Mouse (Mus musculus): Measurements from ENCODE around the gene Ugdh.
A peak's percentile ranks its signal among the peaks of the same experiment; 100 is the strongest.
"Not testable (repeated sequence)": the region's sequence is repeated elsewhere in the genome, so short reads cannot be mapped to it uniquely, and the experiment has no call there.

Ugdh gene

DNA sequence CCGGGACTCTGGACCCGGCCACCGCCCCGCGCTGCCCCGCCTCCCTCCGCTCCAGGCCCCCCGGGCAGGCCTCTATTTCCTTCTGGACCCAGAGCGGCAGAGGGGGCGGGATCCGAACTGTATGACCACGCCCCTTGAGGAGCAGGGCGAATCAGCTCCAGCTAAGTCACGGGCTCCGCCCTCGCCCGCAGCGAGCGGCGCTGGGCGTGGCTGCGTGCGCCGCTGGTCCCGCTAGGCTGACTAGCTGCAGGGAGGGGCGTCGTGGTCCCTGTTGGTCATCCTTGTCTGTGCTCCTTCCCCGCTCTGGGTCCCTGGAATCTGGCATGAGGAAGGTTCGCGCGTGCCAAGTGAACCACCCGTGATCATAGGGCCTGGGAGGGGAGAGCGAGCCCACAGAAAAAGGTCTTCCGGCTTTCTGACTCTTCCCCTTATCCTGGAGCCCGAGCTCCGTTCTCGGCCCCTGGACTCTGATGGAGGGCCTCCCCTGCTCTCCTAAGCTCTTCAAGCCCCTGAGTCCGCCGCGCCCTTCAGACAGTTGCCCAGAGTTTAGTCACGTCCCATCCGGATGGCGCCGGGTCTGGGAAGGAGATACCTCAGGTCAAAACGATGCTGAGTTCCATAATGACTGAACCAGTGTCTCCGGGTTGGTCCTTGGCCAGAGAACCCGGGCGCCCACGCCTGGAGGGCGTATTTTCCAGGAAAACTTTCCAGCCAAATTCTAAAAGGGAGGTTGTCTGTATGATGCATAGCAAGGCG lies at the start of gene Ugdh:
Gene Ugdh, minus strand, starts transcription at position 144 of the 756 bp plus-strand sequence.
- peak; percentile 85 for DNase-seq (ENCODE audit: extremely low read depth, low read depth)

GRCm38 (mm10) chr5:65482996-65483395 lies 47.2 kb upstream of the Ugdh start:
- DNase-seq (ENCODE audit: extremely low read depth, low read depth) = no peak

DNA sequence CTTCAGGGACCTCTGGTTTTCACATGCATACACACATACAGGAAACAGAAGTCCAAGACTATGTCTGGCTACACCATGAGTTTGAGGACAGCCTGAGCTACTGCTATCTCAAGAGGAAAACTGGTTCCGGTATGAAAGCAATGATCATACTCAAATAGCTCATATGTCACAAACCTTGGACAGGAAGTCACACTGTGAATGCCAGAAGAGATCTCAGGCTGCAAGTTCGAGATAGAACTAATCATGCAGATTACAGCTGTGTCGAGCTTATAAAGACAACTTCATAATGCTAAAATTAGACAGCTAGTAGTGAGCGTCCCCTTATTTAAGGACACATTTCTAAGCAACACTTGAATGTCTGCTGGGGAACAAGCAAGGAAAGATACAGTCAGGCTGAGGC lies 44.8 kb upstream of the Ugdh start:
- peak; percentile 92 for DNase-seq (ENCODE audit: extremely low read depth, low read depth)

- no peak for DNase-seq (ENCODE audit: extremely low read depth, low read depth)
These were observed 44.1 kb upstream of the Ugdh start for GRCm38 (mm10) chr5:65479681-65480445.

GRCm38 (mm10) chr5:65478224-65478623 lies 42.5 kb upstream of the Ugdh start:
- DNase-seq (ENCODE audit: extremely low read depth, low read depth) = no peak

DNA sequence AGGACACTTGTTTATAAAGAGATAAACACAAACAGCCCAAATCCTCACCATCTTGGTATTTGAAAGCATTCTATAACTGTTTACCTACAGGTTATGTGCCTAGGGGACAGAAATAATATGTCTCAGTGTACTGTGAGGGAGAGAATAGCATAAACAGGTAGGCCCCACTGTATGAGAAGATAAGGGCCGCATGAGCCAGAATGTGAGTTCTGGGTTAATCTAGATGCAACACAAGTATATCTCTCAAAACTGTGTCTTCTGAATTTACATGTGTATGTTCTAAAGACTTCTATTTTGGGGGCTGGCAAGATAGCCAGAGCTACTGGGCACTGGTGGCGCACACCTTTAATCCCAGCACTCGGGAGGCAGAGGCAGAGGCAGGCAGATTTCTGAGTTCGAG lies 41.0 kb upstream of the Ugdh start:
- not testable (repeated sequence) for DNase-seq (ENCODE audit: extremely low read depth, low read depth)

DNA sequence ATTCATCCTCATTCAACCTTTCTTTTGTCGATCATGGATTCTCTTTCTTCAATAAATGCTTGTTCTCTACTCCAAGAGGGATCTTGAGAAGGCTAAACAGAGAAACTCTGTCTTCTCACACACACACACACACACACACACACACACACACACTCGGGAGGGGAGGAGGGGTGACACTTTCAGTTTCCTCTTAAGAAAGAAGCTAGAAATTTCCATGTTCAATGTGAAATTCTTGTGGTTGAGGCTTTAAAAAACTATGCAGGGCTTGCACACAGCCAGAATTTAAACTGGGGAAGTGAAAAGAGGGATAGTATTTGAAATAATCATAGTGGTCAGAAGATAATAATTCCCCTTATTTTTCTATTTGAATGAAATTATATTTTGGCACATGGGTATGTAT lies 40.1 kb upstream of the Ugdh start:
- DNase-seq (ENCODE audit: extremely low read depth, low read depth) = no peak

DNA sequence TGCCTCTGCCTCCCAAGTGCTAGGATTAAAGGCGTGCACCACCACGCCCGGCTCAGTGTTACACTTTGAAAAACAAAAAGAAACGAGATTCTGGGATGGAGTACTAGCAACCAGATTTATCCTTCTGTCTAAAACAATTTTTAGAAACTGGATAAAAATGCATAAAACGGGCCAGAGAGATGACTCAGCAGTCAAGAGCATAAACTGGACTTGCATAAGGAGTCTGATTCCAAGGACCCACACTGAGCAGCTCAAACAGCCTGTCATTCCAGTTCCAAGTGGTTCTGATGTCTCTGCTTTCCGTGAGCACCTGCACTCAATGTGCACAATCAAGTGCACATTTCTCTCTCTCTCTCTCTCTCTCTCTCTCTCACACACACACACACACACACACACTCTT lies 34.0 kb upstream of the Ugdh start:
- no peak for DNase-seq (ENCODE audit: extremely low read depth, low read depth)

- DNase-seq (ENCODE audit: extremely low read depth, low read depth) = peak; percentile 26
These were observed 31.2 kb upstream of the Ugdh start for GRCm38 (mm10) chr5:65466911-65467310.

DNA sequence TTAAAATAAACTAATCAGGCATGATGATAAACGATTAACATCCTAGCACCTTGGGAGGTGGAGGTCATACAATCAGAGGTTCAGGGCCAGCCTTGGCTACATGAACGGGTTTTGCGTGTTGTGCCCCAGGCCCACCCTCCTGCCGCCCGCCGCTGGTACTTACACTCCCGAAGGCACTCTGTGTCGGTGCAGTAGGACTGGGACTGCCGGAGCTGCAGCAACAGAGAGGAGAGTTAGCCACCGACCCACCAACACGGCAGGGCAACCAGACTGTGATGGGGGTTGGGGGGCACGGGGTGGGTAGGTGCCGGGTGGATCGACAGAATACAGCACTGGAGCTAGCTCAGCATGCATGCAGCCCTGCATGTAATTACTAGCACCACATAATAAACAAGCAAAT lies 24.6 kb upstream of the Ugdh start:
- no peak for DNase-seq (ENCODE audit: extremely low read depth, low read depth)

DNA sequence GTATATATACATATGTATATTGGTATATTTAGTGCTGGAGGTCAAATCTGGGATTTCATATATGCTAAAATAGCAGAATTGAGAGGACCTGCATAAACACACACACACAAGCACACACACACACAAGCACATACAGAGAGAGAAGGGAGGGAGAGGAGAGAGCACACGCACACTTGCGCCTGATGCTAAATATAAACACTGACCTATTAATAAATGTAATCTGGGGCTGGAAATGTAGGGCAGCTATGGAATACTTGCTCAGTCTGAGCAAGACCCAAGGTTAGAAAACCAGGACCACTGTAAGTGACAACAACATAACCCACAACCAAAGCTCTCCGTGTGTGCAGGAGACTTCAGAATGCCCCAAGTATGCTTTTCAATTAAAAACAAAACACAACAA lies 23.7 kb upstream of the Ugdh start:
- no peak for DNase-seq (ENCODE audit: extremely low read depth, low read depth)

- DNase-seq (ENCODE audit: extremely low read depth, low read depth) = no peak
These were observed 22.1 kb upstream of the Ugdh start for GRCm38 (mm10) chr5:65457846-65458245.

GRCm38 (mm10) chr5:65457086-65457827 lies 21.5 kb upstream of the Ugdh start:
- no peak for DNase-seq (ENCODE audit: extremely low read depth, low read depth)

DNA sequence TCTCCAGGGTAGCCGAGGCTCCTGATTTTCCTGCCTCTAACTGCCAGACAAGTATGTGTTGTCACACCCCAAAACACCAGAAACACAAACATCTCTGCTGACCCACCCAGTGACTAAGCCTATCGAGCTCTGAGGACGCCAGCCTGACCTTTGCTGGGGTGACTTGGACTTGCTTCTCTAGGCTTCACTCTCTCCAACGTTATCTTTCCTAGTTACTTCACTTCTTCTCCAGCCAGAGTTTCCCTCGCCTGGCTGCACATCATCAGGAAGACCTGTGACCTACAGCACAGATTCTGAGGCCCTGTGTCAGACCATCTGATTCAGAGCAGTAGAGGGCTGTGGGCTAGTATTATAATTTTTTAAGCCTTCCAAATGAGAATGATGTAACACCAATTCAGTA lies 19.0 kb upstream of the Ugdh start:
- no peak for DNase-seq (ENCODE audit: extremely low read depth, low read depth)

DNA sequence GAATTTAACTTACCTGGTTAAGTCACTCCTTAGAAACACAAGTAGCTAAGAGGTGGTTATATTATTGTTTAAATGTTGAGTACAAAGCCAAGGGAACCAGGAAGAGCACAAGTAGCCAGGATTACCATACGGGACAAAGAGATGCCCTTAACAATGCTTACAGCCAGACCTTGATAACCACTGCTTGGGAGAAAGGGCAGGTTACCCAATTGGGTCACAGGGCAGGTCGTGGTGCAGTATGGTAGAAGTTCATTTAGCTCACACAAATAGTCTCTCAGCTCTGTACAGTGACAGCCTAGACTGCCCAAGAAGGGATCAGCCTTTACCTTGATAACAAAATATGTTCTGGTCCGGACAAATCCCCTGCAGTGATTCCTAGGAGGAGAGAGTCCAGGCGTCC lies 13.2 kb upstream of the Ugdh start:
- no peak for DNase-seq (ENCODE audit: extremely low read depth, low read depth)

- no peak for DNase-seq (ENCODE audit: extremely low read depth, low read depth)
These were observed 12.1 kb upstream of the Ugdh start for GRCm38 (mm10) chr5:65447826-65448225.

- no peak for DNase-seq (ENCODE audit: extremely low read depth, low read depth)
These were observed 11.0 kb upstream of the Ugdh start for GRCm38 (mm10) chr5:65446756-65447155.

- DNase-seq (ENCODE audit: extremely low read depth, low read depth) = no peak
These were observed 9.2 kb upstream of the Ugdh start for GRCm38 (mm10) chr5:65444981-65445380.

GRCm38 (mm10) chr5:65438041-65438440 lies 2.3 kb upstream of the Ugdh start:
- no peak for DNase-seq (ENCODE audit: extremely low read depth, low read depth)

DNA sequence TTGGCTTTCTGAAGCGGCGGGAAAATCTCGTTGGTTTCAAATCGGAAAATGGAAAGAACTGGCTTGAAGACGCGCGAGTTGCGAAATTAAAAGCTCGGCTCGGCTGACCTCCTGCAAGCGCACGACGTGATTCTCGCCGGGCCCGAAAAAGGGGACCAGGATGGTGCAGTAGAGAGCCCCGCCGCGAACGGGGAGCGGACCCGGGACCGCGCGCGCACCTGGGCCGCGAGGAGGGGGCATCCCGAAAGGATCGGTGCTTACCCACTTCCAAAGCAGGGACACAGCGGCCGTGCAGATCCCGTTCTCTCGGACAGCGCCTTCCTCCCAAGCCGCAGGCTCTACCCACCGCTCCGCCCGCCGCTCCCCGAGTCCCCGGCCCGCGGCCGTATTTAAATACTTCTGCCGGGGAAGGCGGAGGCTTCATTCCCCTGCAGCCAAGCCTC lies 365 bp downstream of the Ugdh start:
- DNase-seq (ENCODE audit: extremely low read depth, low read depth) = peak; percentile 9

DNA sequence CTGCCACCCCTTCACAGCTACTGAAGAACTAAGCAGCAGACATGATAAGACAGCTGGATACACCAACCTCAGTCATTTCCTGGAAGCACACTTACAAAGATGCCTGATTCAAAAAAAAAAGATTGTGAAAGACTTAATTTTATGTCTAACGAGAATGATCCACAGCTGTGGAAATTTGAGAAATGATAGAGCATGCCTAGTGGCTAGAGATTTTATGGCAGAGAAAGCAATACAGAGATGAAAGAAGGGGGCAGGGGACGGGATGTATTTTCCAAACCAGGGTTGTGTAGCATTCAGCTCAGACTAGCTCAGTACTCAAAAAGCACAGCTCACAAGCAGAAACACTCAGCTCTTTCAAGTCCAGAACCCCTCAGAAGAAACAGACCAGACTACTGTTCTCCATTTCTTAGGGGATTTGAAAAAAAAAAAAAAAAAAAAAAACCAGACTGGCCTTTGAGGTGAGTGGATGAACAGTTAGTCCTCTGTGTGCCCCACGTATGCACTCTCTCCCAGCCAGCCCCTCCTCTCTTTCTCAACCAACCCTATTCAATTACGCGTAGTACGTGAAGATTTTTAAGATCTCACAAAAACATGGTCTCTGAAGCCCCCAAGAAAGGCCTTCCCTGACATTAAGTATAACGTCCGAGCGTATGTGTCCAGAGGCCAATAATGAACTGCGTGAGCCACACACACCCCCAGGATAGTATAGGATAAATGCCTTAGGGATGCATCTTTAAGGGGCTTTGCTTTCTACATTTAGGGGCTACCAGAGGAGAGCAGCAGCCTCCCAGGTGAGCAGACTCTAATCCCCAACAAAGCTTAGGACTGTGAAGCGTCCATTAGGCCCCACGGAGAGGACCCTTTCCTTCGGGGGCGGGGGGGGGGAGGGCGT lies 1.0 kb downstream of the Ugdh start:
- DNase-seq (ENCODE audit: extremely low read depth, low read depth) = peak; percentile 8
